Mouse (Mus musculus): ENCODE data around the gene Tmem175. TPM values are rescaled to one million over a fixed set of nuclear protein-coding genes. Genes with fewer than 3 reads are reported as not detected.

Gene Tmem175
- polyA plus RNA-seq (2014; fragmentation: Nextera tagmentation; extraction: Ambion mirVana): 16.5 and 18.3 TPM in 2 replicates

DNA sequence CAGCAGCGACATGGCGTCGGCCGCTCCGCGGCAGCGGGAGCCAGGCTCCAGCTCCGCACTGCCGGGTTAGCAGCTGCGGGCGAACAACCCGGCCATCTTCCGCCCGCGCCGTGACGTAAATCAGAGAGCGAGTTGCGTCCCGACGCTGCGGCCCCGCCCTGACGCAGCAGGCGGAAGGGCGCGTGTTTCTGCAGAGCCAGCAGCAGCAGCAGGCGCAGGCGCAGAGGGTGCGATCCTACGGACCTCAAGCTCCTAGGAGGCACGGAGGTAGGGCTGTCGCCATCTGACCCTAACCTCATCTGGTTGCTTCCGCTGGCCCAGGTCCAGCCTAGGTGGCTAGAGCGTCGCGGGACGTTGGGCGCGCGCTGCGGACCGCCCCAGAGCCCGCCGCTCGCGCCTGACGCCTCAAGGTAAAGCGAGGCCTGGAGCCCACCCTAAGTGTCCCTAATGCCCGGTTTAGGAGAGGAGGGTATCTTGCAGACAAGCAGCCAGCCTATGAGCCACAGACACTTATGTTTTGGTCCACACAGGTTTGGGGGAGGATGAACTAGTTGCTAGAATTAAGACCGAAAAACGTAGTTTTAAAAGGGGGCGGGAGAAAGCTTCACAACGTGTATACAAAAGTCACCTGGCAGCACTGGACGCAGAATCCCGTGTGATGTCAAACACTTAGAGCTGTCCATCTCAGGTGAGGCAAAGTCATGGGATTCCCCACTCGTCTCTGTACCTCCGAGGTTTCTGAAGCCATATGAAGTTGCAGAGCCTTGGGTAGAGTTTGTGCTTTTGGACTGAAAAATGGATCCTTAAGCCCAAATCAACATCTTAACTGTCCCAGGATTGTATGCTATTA lies at the start of gene Tmem175, which contains the start of gene Gak:
Gene Tmem175, plus strand, starts transcription at position 137 of the 850 bp plus-strand sequence.
Gene Gak, minus strand, starts transcription at position 122 of the 850 bp plus-strand sequence.
- Histone ChIP-seq H3K27ac (replicated peaks; ENCODE audit: low read depth, low read length) (peak within 1 kb of the TSS; percentile 60; the same call in 1 of the 2 replicates), H3K4me1 (ENCODE audit: control insufficient read depth, insufficient read depth, low read length) (peaks cover 5% of the 10 kb centered on the region; the same call in 1 of the 2 replicates), H3K27me3 (ENCODE audit: control insufficient read depth, insufficient read depth, low read length) (no peaks in the 10 kb centered on the region), H3K4me2 (ENCODE audit: low read depth, severe bottlenecking) (peak within 1 kb of the TSS; percentile 91), H3K9ac (ENCODE audit: low read length) (peak within 1 kb of the TSS; percentile 82), H3K36me3 (ENCODE audit: control insufficient read depth, insufficient read depth, low read length) (no peaks in the 10 kb centered on the region), H3K9me3 (ENCODE audit: control insufficient read depth, low read length) (no peaks in the 10 kb centered on the region), H3K4me3 (ENCODE audit: low read depth, low read length) (peak within 1 kb of the TSS; percentile 74)
- under 1% methylated on average over 58 of the region's 58 CpGs for WGBS
- DNase-seq (ENCODE audit: low spot score) (peak; percentile 93), ATAC-seq (ENCODE audit: insufficient number of reproducible peaks, low FRiP score, low TSS enrichment, low read depth) (peak; percentile 96)

DNA sequence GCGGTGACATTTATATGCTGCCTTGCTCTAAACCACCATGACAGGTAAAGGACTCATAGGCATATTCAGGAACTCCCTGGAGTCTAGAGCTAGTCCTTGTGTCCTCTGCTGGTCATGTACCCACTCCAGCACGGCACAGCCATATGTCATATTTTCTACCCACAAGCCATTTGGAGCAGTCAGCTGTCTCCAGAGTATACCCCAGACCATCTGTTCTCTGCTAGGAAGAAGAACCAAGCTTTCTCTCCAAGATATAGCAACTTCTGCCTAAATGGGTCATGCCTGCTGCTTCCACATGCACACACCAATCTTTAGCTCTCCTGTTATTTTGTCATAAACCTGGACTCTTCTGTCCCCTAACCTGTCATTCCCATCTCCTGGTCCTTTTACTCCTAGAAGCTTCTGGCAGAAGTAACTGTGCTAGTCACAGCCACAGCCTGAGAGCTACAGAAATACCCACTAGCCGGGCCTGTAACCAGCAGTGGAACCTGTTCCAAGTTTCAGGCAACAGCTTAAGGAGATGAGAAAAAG lies 48.1 kb upstream of the Tmem175 start:
- Histone ChIP-seq H3K4me3 (ENCODE audit: low read depth, low read length) (no peak overlapping the region), H3K27ac (replicated peaks; ENCODE audit: low read depth, low read length) (no peak overlapping the region), H3K4me1 (ENCODE audit: control insufficient read depth, insufficient read depth, low read length) (no peaks in the 10 kb centered on the region), H3K27me3 (ENCODE audit: control insufficient read depth, insufficient read depth, low read length) (no peaks in the 10 kb centered on the region), H3K36me3 (ENCODE audit: control insufficient read depth, insufficient read depth, low read length) (peaks cover 22% of the 10 kb centered on the region), H3K4me2 (ENCODE audit: low read depth, severe bottlenecking) (no peak overlapping the region), H3K9ac (ENCODE audit: low read length) (no peak overlapping the region), H3K9me3 (ENCODE audit: control insufficient read depth, low read length) (no peaks in the 10 kb centered on the region)
- 90% methylated on average over 3 of the region's 3 CpGs for WGBS
- no peak for DNase-seq (ENCODE audit: low spot score)
- no peak for ATAC-seq (ENCODE audit: insufficient number of reproducible peaks, low FRiP score, low TSS enrichment, low read depth)

- Histone ChIP-seq H3K4me1 (ENCODE audit: control insufficient read depth, insufficient read depth, low read length) (no peaks in the 10 kb centered on the region), H3K4me3 (ENCODE audit: low read depth, low read length) (no peak overlapping the region), H3K27ac (replicated peaks; ENCODE audit: low read depth, low read length) (no peak overlapping the region), H3K36me3 (ENCODE audit: control insufficient read depth, insufficient read depth, low read length) (peaks cover 19% of the 10 kb centered on the region), H3K9ac (ENCODE audit: low read length) (no peak overlapping the region), H3K27me3 (ENCODE audit: control insufficient read depth, insufficient read depth, low read length) (no peaks in the 10 kb centered on the region), H3K9me3 (ENCODE audit: control insufficient read depth, low read length) (no peaks in the 10 kb centered on the region), H3K4me2 (ENCODE audit: low read depth, severe bottlenecking) (no peak overlapping the region)
- WGBS: 93% methylated on average over 1 of the region's 1 CpGs
- no peak for ATAC-seq (ENCODE audit: insufficient number of reproducible peaks, low FRiP score, low TSS enrichment, low read depth)
- no peak for DNase-seq (ENCODE audit: low spot score)
These were observed 29.6 kb upstream of the Tmem175 start for GRCm38 (mm10) chr5:108599923-108600322.

- WGBS: 95% methylated on average over 9 of the region's 9 CpGs
- ATAC-seq (ENCODE audit: insufficient number of reproducible peaks, low FRiP score, low TSS enrichment, low read depth) (no peak), DNase-seq (ENCODE audit: low spot score) (no peak)
- Histone ChIP-seq H3K4me1 (ENCODE audit: control insufficient read depth, insufficient read depth, low read length) (no peaks in the 10 kb centered on the region), H3K27me3 (ENCODE audit: control insufficient read depth, insufficient read depth, low read length) (no peaks in the 10 kb centered on the region), H3K27ac (replicated peaks; ENCODE audit: low read depth, low read length) (no peak overlapping the region), H3K9ac (ENCODE audit: low read length) (no peak overlapping the region), H3K36me3 (ENCODE audit: control insufficient read depth, insufficient read depth, low read length) (peaks cover 28% of the 10 kb centered on the region), H3K4me2 (ENCODE audit: low read depth, severe bottlenecking) (no peak overlapping the region), H3K9me3 (ENCODE audit: control insufficient read depth, low read length) (no peaks in the 10 kb centered on the region), H3K4me3 (ENCODE audit: low read depth, low read length) (no peak overlapping the region)
These were observed 27.0 kb upstream of the Tmem175 start for GRCm38 (mm10) chr5:108602537-108602936.

- H3K4me3 ChIP-seq (ENCODE audit: low read depth, low read length): no peak overlapping the region
- no peaks in the 10 kb centered on the region for H3K9me3 ChIP-seq (ENCODE audit: control insufficient read depth, low read length)
- H3K27ac ChIP-seq (replicated peaks; ENCODE audit: low read depth, low read length): no peak overlapping the region
- H3K36me3 ChIP-seq (ENCODE audit: control insufficient read depth, insufficient read depth, low read length): peaks cover 27% of the 10 kb centered on the region
- 100% methylated on average over 1 of the region's 1 CpGs for WGBS
- H3K4me2 ChIP-seq (ENCODE audit: low read depth, severe bottlenecking): no peak overlapping the region
- no peaks in the 10 kb centered on the region for H3K27me3 ChIP-seq (ENCODE audit: control insufficient read depth, insufficient read depth, low read length)
- DNase-seq (ENCODE audit: low spot score) (no peak), ATAC-seq (ENCODE audit: insufficient number of reproducible peaks, low FRiP score, low TSS enrichment, low read depth) (no peak)
- no peak overlapping the region for H3K9ac ChIP-seq (ENCODE audit: low read length)
- no peaks in the 10 kb centered on the region for H3K4me1 ChIP-seq (ENCODE audit: control insufficient read depth, insufficient read depth, low read length)
These were observed 19.1 kb upstream of the Tmem175 start for GRCm38 (mm10) chr5:108610426-108610825.

DNA sequence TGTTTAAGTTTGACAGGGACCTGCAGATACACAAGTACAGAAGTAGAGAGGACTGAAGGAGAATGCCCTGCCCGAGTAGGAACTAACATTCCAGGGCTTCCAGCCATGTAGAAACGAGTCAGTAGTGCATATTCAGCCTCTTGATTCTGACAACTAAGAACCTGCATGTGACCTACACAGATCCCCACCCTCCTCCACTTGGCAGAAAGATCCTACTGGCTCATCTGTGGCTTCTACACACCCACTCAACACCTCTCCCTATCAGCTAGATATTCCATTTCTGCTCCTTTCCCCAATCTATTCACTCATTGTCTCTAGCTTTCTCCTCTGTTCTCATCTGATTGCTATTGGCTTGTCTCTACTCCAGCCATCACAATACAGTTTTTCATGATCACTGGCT lies 7.7 kb upstream of the Tmem175 start:
- H3K9me3 ChIP-seq (ENCODE audit: control insufficient read depth, low read length): no peaks in the 10 kb centered on the region
- ATAC-seq (ENCODE audit: insufficient number of reproducible peaks, low FRiP score, low TSS enrichment, low read depth) (no peak), DNase-seq (ENCODE audit: low spot score) (no peak)
- no peaks in the 10 kb centered on the region for H3K4me1 ChIP-seq (ENCODE audit: control insufficient read depth, insufficient read depth, low read length)
- peaks cover 2% of the 10 kb centered on the region; the same call in 1 of the 2 replicates for H3K36me3 ChIP-seq (ENCODE audit: control insufficient read depth, insufficient read depth, low read length)
- no peak overlapping the region for H3K9ac ChIP-seq (ENCODE audit: low read length)
- no peaks in the 10 kb centered on the region for H3K27me3 ChIP-seq (ENCODE audit: control insufficient read depth, insufficient read depth, low read length)
- no peak overlapping the region for H3K27ac ChIP-seq (replicated peaks; ENCODE audit: low read depth, low read length)
- H3K4me2 ChIP-seq (ENCODE audit: low read depth, severe bottlenecking): no peak overlapping the region
- WGBS: 81% methylated on average over 2 of the region's 2 CpGs
- H3K4me3 ChIP-seq (ENCODE audit: low read depth, low read length): no peak overlapping the region

GRCm38 (mm10) chr5:108626050-108626660 lies 3.4 kb upstream of the Tmem175 start:
- no peak for ATAC-seq (ENCODE audit: insufficient number of reproducible peaks, low FRiP score, low TSS enrichment, low read depth)
- no peak for DNase-seq (ENCODE audit: low spot score)
- WGBS: 85% methylated on average over 4 of the region's 4 CpGs

GRCm38 (mm10) chr5:108628891-108629633 lies 508 bp upstream of the Tmem175 start:
- Histone ChIP-seq H3K4me3 (ENCODE audit: low read depth, low read length) (peak overlapping the region; percentile 74), H3K4me1 (ENCODE audit: control insufficient read depth, insufficient read depth, low read length) (peaks cover 5% of the 10 kb centered on the region; the same call in 1 of the 2 replicates), H3K27me3 (ENCODE audit: control insufficient read depth, insufficient read depth, low read length) (no peaks in the 10 kb centered on the region), H3K9me3 (ENCODE audit: control insufficient read depth, low read length) (no peaks in the 10 kb centered on the region), H3K4me2 (ENCODE audit: low read depth, severe bottlenecking) (peak overlapping the region; percentile 91), H3K27ac (replicated peaks; ENCODE audit: low read depth, low read length) (peak overlapping the region; percentile 60; the same call in 1 of the 2 replicates), H3K9ac (ENCODE audit: low read length) (peak overlapping the region; percentile 82), H3K36me3 (ENCODE audit: control insufficient read depth, insufficient read depth, low read length) (no peaks in the 10 kb centered on the region; the same call in 1 of the 2 replicates)
- 2% methylated on average over 32 of the region's 32 CpGs for WGBS
- peak; percentile 78 for ATAC-seq (ENCODE audit: insufficient number of reproducible peaks, low FRiP score, low TSS enrichment, low read depth)
- no peak for DNase-seq (ENCODE audit: low spot score)

More at GRCm38 (mm10) chr5:108626050-108626660, 3.4 kb upstream of the Tmem175 start:
- Histone ChIP-seq H3K9me3 (ENCODE audit: control insufficient read depth, low read length) (no peaks in the 10 kb centered on the region), H3K4me1 (ENCODE audit: control insufficient read depth, insufficient read depth, low read length) (peaks cover 5% of the 10 kb centered on the region; the same call in 1 of the 2 replicates), H3K27me3 (ENCODE audit: control insufficient read depth, insufficient read depth, low read length) (no peaks in the 10 kb centered on the region), H3K4me2 (ENCODE audit: low read depth, severe bottlenecking) (no peak overlapping the region), H3K27ac (replicated peaks; ENCODE audit: low read depth, low read length) (no peak overlapping the region), H3K36me3 (ENCODE audit: control insufficient read depth, insufficient read depth, low read length) (peaks cover 2% of the 10 kb centered on the region; the same call in 1 of the 2 replicates), H3K9ac (ENCODE audit: low read length) (no peak overlapping the region), H3K4me3 (ENCODE audit: low read depth, low read length) (no peak overlapping the region)
